Mouse (Mus musculus): ENCODE measurements at regions not wholly inside any gene's neighbourhood (a gene's known extent, or its start where the extent isn't known, plus 50 kb on each side); places are given as distances from the start of the nearest gene placed in this dataset.
"Not testable (repeated sequence)": the region's sequence is repeated elsewhere in the genome, so short reads cannot be mapped to it uniquely, and the experiment has no call there.

DNA sequence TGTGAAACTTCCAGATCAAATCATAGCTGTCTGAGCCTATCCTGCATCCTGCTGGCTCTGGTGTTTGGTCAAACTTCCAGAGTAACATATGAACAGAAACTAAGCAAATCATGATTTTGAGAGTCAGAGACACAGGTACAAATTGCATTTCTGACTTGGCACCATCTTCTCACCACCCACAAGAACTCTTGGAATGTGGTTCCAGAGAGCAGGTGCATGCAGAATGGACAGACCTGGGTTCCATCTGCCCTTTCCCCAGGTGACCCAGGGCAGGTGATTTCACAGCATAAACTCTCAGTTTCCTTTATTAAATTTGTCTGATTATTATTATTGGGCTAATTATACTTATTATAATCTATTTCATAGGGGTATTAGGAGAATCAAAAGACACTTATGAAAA, 527.0 kb upstream of the Auts2 start:
- peak; percentile 33 for DNase-seq

DNA sequence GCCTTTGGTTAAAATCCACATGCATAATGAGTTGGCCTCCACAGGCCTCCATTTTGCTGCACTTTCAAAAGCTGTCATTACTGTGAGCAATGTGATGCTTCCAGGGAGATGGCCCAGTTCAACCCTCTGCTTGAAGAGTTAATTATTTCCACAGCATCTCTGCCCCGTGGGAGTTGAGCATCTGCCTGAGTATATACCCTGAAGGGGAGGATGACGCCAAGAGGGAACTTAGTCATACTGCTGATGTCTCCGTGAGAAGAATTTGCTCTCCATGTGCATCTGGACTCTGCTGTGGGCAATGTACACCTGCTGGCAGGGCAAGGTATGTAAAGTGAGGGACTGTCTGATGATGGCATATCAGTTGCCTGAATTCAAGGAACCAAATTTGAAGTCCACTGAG, 519.3 kb upstream of the Auts2 start:
- no peak for DNase-seq

DNA sequence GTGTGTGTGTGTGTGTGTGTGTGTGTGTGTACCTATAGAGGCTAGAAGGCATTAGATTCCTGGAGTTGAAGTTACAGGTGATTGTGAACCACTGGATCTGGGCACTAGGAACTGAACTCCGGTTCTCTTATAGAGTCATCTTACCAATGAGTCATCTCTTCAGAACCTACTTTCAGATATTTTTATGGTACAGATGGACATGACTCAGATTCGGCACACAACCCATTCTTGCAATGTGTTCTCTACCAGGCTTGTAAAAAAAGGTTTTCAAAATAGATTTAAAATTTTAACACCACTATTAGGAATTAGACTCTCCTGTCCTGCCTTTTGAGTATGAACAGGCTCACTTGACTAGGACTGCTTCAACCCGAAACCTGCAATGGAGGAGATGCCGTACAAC, 504.3 kb upstream of the Auts2 start:
- no peak for DNase-seq

DNA sequence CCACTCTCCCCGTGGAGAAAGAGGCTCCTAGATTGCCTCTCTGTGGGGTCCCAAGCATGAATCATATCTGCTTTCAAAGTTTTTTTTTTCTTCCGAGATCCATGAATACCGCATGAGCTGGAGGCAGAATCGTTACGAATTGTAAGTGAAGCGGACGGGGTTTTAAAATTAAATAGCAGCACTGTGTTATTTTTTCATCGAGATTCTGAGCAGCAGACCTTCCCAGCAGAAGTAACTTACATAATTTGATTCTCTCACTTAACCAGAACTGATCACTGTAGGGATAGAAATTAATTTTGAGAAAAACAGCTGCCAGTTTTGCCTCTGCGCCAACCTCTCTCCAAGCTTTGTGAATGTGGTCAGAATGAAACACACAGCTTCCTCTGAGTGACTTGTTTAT, 502.5 kb upstream of the Auts2 start:
- DNase-seq, result no peak

DNA sequence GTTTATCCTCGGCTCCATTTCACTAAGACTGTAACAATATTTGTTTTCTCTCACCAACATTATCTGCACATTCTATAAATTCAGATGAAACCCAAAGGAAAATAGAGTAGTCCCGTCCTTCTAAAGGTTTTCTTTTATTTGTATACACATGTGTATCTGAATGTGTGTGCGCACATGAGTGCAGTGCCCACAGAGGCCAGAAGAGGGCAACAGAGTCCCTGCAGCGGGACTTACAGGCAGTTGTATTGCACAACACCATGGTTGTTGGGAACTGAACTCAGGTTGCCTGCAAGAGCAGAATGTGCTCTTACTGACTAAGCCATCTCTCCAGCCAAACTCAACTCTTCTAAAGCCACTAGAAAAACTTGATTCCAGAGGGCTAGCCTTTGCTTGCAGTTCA, 484.4 kb upstream of the Auts2 start:
- no peak for DNase-seq

DNA sequence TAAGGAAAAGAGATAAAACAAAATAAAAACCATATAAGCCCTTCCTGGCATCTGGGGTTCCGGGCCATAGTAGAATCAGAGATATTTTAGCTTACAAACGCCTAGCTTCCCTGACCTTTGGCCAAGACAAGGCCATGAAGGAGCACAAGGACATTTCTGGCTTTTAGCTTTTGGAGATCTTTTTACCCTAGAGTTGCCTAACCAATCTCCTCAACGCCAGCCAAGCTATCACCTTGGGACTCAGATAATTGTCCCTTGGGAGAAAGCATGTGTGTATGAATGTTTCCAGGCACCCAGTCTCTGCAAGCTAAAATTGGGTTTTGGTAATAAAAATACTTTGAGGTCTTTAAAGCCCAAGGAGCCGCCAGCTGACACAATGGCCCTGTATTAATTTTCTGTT, 482.0 kb upstream of the Auts2 start:
- DNase-seq, result no peak

DNA sequence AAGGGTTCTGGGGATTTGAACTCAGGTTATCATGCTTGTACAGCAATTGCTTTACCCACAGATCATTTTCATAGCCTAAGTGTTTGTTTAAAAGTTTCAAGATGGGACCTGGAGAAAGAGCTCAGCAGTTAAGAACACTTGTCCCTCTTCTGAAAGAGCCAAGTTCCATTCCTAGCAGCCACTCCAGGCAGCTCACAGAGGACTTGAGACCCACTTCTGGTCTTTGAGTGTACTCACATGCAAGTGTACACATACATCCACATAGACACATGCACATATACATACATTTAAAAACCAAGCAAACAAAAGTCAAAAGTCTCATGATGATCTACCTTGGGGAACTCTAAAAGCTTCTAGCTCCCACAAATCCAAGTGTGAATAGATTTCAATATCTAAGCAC, 477.7 kb upstream of the Auts2 start:
- no peak for DNase-seq

DNA sequence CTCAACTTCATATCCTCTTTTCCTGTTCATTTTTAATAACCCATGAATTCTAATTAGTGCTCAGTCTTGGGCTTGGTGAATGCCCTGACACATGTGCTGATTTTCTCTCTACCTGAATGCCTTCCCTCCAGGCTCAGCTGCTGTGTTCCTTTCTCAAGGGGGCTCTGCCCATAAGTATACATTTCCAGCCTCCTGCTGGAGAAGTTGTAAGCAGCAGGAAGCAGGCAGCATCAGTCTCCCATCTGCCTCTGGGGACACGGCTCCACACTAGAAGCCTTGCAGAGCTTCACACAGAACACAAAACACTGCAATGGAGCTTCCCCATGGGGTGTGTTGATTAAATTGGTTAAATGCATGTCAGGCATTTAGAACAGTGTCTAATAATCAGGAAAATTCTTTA, 477.0 kb upstream of the Auts2 start:
- no peak for DNase-seq

DNA sequence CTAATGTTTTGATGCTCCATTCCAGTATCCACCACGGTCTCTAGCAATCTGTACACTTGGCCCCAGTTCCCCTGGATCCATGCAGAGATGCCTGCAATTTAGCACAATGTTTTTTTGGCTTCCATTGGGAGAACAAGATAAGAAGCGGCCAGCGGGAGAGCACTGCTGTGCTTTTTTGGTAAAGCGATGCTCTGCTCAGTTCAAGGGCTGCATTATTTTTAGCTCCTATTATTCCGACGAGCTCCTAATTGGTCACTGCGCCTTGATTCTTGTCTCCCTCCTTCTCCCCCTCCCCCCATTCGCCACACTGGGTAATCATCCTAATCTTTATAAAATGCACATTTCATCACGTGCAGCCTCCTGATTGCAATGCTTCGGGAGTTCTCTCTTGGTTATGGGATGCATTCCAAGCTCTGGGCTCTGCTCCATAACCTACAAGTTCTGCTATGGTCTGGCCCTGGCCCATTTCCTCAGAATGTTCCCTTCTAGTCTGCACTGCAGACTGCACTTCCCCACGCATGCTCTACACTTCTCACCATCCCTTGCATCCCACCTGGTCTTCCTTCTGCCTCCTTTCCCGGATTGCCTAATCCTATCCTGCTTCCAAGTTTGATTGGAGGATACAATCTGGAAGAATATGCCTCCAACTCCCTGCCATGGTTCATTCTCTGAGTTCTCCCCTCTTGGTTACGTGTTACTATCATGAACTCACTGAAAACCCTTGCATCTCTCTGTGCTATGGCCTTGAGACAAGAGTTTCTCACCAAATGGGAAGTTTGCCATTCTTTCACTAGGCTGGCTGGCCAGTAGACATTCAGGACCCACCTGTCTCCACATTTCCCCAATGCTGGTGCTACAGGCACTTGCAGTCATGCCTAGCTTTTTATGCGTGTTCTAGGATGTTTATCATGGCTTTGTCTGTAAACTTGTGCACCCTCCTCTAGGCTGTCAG, 467.8 kb upstream of the Auts2 start:
- peak; percentile 88 for DNase-seq

DNA sequence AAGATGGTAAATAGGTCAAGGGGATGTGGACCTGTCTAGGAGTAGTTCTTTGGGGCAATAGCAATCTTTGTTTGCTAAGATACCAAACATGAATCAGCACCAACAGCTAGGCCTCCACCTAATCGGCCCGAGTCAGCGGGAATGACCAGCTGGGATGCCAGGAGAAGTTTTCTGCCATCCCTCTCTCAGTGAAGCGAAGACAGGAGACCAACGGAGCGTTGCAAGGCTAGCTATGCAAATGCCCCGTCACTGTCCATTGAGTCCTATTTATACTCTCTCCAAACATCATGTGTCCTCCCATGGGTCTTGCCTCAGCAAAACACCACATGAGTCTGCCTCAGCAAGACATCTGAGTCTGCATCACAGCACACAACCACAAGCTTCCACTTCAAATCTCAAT, 439.7 kb upstream of the Auts2 start:
- DNase-seq, result no peak

DNA sequence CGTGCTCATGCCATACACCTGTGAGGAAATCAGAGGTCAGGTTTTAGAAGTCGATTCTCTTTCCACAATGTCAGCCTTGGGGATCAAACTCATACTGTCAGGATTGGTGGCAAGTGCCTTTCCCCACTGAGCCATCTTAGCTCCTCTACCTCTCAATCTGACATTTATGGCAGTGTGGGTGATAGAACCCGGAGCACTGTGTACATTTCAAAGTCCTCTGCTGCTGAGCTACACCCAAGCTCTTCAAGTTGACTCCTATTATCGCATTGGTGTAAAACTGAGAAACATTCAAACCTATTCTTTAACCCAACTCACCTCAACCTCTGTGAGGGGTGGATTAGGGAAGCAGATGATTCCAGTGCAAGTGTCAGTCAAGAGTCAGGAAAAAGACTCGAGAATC, 435.9 kb upstream of the Auts2 start:
- DNase-seq, result no peak

DNA sequence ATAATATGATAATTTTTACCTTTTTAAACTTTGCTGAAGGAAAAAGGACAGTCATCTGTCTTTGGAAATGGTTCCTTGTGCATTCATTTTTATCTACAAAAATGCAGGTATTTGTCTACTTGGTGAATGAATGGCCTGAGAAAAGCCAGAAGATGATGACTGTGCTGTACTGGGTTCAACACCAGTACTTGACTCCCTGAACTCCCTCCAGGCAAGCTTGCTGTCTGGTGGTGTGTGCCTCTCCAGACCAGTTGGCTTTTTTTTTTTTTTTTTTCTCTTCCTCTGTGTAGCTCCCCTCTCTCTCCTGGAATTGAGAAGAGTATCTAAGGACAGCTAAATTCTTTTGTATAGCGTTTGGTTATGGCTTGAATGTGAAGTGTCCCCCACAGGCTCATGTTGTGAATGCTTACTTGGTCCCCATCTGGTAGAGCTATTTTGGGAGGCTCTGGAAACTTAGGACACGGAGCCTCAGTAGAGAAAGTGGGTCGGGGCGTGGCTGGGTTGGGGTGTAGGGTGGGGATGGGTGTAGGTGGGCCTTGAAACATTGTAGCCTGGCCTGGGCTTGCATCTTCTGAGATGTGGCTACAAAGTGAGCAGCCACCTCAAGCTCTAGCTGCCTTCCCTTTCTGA, 432.3 kb upstream of the Auts2 start:
- no peak for DNase-seq

DNA sequence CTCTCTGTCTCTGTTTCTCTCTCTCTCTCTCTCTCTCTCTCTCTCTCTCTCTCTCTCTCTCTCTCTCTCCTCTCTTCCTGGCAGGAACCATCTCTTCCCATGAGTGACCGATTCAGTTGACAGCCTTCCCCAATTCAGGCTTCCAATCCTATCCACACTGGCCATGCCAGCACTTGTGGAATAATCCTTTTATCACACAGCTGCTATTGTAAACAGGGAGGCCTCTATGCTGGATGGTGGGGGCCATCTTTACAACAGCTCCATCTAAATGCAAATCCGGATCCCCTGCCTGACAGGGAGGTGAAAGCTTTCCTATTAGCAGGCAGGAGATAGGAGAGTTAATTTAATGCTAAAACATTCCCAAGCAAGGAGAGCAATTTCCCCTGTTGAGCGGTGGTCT, 431.7 kb upstream of the Auts2 start:
- DNase-seq, result no peak

DNA sequence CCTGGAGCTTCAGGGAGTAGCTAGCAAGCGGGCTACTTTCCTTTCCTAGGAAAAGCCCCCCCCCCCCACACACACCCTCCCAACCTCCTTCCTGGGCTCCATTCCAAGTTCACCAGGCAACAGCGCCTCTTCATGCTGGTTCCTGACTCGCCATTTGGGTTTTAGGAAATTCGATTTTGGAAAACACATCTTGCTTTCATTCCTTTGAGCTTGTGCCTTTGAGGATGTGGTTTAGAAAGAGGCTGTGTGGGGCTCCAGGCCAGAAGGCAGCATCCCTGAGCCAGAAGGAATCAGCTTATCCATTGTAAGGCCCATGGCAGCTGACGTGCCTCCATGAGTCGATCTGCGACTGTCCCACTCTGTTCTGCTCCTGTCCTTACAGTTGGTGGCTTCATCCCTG, 427.9 kb upstream of the Auts2 start:
- no peak for DNase-seq

DNA sequence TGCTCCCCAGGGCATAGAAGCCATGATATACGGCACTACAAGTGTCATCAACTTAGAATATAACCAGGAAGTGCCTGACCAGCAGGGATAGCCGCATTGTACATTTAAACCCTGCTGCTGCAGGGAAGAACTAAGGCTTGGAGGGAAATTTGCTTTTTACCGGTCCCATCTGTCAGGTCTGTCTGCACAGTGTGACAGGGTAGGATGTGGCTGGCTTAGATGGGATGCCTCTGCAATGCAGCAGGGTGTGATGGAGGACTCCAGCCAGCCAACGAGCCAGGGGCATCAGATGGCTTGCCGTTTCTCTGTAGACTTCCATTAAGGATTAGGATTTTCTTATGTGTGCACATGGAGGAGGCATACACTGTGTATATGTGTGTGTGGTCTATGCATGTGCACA, 426.2 kb upstream of the Auts2 start:
- peak; percentile 66 for DNase-seq

DNA sequence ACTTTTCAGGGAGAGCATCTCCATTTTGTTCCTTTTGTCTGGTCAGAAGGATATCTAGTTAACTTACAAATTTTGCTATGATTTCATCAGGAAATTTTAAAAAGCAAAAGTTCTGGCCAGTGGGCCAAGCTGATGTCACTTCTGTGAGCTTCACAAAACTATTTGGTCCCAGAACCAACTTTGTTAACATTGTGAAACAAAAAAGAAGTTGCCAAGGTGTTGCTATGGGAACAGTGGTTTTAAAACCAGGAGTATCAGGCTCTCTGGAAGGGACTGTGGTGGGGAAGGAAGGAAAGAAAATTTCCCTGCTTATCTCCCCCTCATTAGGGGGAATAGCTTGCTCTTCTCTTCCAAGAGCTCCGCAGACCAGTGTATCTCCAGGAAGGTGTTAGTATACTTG, 416.8 kb upstream of the Auts2 start:
- no peak for DNase-seq

DNA sequence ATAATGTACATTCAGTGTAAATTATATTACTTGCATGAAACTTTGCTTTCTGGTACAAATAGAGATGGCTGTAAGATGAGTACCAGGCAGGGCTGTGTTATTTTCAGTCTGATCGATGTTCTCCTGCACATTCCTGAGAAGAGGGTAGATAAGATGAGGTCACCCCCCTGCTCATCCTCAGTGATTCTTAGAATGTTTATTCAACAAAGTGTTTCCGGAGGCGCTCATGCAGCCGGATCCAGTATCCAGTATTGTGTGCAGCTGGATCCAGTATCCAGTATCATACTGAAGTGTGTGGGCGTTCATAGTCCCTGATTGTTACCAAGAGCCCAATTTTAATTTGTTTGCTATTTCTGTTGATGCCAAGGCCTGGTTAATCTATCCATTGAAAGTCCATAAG, 413.0 kb upstream of the Auts2 start:
- DNase-seq, result no peak

DNA sequence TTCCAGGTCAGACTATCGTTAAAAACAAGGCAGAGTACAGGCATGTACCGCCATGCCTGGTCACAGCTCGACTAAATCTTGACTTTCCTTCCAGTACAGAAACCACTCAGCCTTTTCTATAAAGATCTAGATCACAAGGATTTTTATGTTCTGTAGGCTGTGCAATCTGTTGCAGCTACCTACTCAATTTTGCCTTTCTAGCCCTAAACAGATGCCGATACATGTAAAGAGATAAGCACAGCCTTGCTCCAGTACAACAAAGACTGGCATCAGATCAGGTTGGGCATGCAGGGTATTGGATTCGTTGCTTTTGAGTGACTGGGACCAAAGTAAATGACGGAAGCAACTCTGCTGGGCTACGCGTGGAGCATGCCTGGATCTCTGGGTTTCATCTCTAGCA, 411.9 kb upstream of the Auts2 start:
- DNase-seq, result no peak

DNA sequence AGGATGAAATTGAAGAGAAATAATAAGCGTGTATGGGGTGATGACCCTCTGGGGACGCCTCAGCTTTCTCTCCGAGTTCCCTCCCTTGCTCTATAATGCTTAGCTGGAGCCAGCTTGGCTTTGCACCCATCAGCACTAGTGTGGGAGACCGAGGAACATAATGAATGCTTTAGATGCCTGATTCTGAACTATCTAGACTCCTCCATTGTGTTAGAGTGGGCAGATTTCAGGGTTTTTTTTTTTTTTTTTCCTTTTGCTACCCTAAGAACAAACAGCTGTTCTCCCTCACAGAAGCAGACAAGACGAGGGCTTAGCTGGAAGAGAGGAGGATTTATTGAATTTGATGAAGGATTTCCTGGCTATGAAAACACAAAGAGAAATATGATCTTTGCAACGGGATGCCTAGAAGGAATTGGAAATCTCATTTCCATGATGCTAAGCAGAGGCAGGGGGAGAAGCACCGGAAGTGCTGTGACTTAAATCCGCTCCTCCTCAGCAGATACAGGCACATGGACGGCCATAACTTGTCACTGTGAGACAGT, 390.4 kb upstream of the Auts2 start:
- DNase-seq, result no peak

DNA sequence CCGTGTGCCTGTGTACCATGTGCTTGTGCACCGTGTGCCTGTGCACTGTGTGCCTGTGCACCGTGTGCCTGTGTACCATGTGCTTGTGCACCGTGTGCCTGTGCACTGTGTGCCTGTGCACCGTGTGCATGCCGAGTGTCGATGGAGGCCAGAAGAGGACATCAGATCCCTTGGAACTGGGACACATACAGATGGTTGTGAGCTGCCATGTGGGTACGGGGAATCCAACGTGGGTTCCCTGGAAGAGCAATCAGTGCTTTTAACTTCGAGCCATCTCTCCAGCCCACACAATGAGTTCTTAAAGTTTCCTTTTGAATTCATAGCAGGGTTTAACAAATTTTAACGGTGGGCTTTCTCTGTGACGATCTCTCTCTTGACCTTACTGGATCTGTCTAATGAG, 386.8 kb upstream of the Auts2 start:
- not testable (repeated sequence) for DNase-seq

DNA sequence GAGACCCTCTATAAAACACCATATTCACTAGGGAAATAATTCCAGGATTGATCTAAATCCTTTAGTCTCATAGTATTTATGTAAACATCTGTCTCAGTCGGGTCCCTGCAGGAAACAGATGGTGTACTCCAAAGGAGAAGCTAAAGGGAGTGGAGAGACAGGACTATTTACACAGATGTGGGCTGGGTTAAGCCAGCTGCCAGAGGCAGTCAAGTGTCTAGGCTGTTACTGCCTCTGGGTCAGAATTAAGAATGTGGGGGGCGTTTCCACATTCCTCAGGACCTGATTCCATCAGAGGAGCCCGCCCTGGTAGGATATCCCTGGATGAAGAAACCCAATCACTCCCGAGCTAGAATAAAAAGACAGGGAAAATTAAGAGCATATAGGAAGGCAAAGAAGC, 380.2 kb upstream of the Auts2 start:
- DNase-seq, result no peak

DNA sequence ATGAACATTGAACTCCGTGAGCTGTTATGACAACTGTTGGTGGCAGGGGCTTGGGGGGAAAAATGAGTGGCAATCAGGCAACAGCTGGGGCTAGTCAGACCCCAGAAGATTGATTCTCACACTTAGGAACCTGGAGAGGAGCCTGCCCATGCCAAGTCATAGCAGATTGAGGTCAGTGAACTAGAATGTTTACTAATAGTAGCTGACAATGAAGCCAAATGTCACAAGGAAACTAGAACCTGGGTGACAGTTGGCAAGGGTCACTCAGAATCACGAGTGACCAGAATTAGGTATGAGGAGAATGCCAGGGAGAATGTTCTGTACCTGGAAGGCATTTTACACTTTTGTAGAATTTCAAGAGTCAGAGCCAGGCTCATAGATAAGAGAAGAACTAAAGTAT, 365.9 kb upstream of the Auts2 start:
- DNase-seq, result peak; percentile 20

DNA sequence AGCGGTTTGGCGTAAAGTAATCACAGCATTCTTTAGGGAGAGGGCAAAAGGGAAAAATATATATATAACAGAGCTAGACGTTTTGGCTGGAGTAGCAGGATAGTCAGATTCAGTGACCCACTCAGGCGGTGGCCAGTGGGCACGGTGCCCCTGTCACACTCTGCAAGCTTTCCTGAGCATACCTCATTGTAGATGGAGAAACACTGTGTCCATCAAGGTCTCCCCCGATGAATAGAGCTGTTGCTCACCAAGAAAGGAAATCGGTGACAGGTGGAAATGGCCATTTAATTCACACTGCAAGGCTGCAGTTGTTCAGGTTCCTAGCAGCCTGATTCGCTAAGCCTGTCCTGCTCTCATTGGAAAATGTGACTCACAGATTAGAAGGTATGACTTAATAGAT, 365.1 kb upstream of the Auts2 start:
- DNase-seq, result no peak

DNA sequence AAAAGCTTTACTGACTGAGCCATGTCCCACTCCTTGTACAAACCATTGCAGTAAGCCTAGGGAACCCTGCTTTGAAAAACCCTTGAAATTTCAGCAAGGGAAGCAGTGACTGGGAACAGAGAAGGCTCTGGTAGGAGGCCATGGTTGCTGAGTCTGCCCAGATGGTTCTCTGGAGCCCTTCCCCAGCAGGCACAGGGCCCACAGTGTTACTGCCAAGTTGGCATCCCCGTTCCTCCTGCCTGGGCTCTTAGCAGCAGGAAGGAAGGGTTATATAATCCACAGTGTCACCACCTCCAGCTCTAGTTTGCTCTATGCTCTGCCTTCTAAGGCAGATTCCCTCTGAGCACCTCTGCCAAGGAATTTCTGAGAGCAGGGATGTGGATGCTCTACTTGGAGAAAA, 349.4 kb upstream of the Auts2 start:
- peak; percentile 97 for DNase-seq

All from cerebellum, adult 11 months (tissue).